Mouse (Mus musculus) MEL (cell line): ENCODE measurements around the gene Olfr800. TPM values are rescaled to one million over a fixed set of nuclear protein-coding genes. Genes with fewer than 3 reads are reported as not detected.

Source experiments
- polyA plus RNA-seq, 2 experiments: library from polyadenylated mRNA; stranded (reverse) in 1 of 2; unstranded in 1 of 2; fragments of >175 nt in 1 of 2; fragments of >200 nt in 1 of 2; gene quantifications; 2 replicates each; pipeline versions ENCODE4 v1.2.1 to v1.2.4; 2012; ENCODE audit warnings: low replicate concordance in 2 of 2, low read depth in 1 of 2; ENCODE audit not compliant: insufficient read length in 2 of 2, insufficient read depth in 1 of 2, missing spikeins in 1 of 2
- total RNA-seq: library from RNA; depleted of rRNA; stranded (reverse); fragments of 300-350 nt; gene quantifications from 2 replicates; pipeline ENCODE4 v1.2.3, GENCODE M21; 2012; rRNA removed

Gene Olfr800
- total and polyA plus RNA-seq, 3 experiments: not detected

Other genes with a start within 250 kb of the Olfr800 start
- gene Olfr786, start 230.4 kb upstream of the Olfr800 start, total RNA-seq: not detected in 2 replicates
- gene Olfr786, start 230.4 kb upstream of the Olfr800 start, polyA plus RNA-seq: not detected
- gene Olfr787, start 195.8 kb upstream of the Olfr800 start, total RNA-seq: not detected in 2 replicates
- not detected for gene Olfr787, start 195.8 kb upstream of the Olfr800 start, polyA plus RNA-seq
- not detected in 2 replicates for gene Olfr788, start 186.7 kb upstream of the Olfr800 start, total RNA-seq
- not detected for gene Olfr788, start 186.7 kb upstream of the Olfr800 start, polyA plus RNA-seq
- not detected in 2 replicates for gene Olfr789, start 172.9 kb upstream of the Olfr800 start, total RNA-seq
- not detected for gene Olfr789, start 172.9 kb upstream of the Olfr800 start, polyA plus RNA-seq
- gene Olfr790, start 159.2 kb upstream of the Olfr800 start, total RNA-seq: not detected in 2 replicates
- not detected for gene Olfr790, start 159.2 kb upstream of the Olfr800 start, polyA plus RNA-seq
- gene Olfr791, start 135.9 kb upstream of the Olfr800 start, total RNA-seq: not detected in 2 replicates
- not detected for gene Olfr791, start 135.9 kb upstream of the Olfr800 start, polyA plus RNA-seq
- not detected in 2 replicates for gene Olfr792, start 118.5 kb upstream of the Olfr800 start, total RNA-seq
- not detected for gene Olfr792, start 118.5 kb upstream of the Olfr800 start, polyA plus RNA-seq
- gene Olfr794, start 90.0 kb upstream of the Olfr800 start, total RNA-seq: not detected in 2 replicates
- gene Olfr794, start 90.0 kb upstream of the Olfr800 start, polyA plus RNA-seq: not detected
- gene Olfr796, start 45.1 kb upstream of the Olfr800 start, total RNA-seq: not detected in 2 replicates
- not detected for gene Olfr796, start 45.1 kb upstream of the Olfr800 start, polyA plus RNA-seq
- not detected in 2 replicates for gene Olfr798, start 29.8 kb upstream of the Olfr800 start, total RNA-seq
- gene Olfr798, start 29.8 kb upstream of the Olfr800 start, polyA plus RNA-seq: not detected
- not detected in 2 replicates for gene Olfr799, start 20.2 kb upstream of the Olfr800 start, total RNA-seq
- gene Olfr799, start 20.2 kb upstream of the Olfr800 start, polyA plus RNA-seq: not detected
- not detected in 2 replicates for gene Olfr801, start 16.2 kb downstream of the Olfr800 start, total RNA-seq
- gene Olfr801, start 16.2 kb downstream of the Olfr800 start, polyA plus RNA-seq: not detected
- not detected in 2 replicates for gene Olfr802, start 30.5 kb downstream of the Olfr800 start, total RNA-seq
- not detected for gene Olfr802, start 30.5 kb downstream of the Olfr800 start, polyA plus RNA-seq
- gene Olfr803, start 36.6 kb downstream of the Olfr800 start, total RNA-seq: not detected in 2 replicates
- gene Olfr803, start 36.6 kb downstream of the Olfr800 start, polyA plus RNA-seq: under 1 TPM in 1 of 2 experiments, not detected in 1; 0.03 TPM
- not detected in 2 replicates for gene Olfr804, start 45.5 kb downstream of the Olfr800 start, total RNA-seq
- gene Olfr804, start 45.5 kb downstream of the Olfr800 start, polyA plus RNA-seq: not detected
- gene Olfr805, start 71.7 kb downstream of the Olfr800 start, total RNA-seq: not detected in 2 replicates
- not detected for gene Olfr805, start 71.7 kb downstream of the Olfr800 start, polyA plus RNA-seq
- not detected in 2 replicates for gene Olfr806, start 84.2 kb downstream of the Olfr800 start, total RNA-seq
- not detected for gene Olfr806, start 84.2 kb downstream of the Olfr800 start, polyA plus RNA-seq
- not detected in 2 replicates for gene Olfr807, start 100.1 kb downstream of the Olfr800 start, total RNA-seq
- gene Olfr807, start 100.1 kb downstream of the Olfr800 start, polyA plus RNA-seq: not detected
- not detected in 2 replicates for gene Olfr808, start 107.8 kb downstream of the Olfr800 start, total RNA-seq
- gene Olfr808, start 107.8 kb downstream of the Olfr800 start, polyA plus RNA-seq: not detected
- not detected in 2 replicates for gene Olfr809, start 116.9 kb downstream of the Olfr800 start, total RNA-seq
- gene Olfr809, start 116.9 kb downstream of the Olfr800 start, polyA plus RNA-seq: not detected
- not detected in 2 replicates for gene Olfr810, start 137.2 kb downstream of the Olfr800 start, total RNA-seq
- gene Olfr810, start 137.2 kb downstream of the Olfr800 start, polyA plus RNA-seq: not detected
- gene Olfr811, start 146.7 kb downstream of the Olfr800 start, total RNA-seq: not detected in 2 replicates
- gene Olfr811, start 146.7 kb downstream of the Olfr800 start, polyA plus RNA-seq: not detected
- not detected in 2 replicates for gene Olfr812, start 188.4 kb downstream of the Olfr800 start, total RNA-seq
- gene Olfr812, start 188.4 kb downstream of the Olfr800 start, polyA plus RNA-seq: not detected
- gene Olfr813, start 197.7 kb downstream of the Olfr800 start, total RNA-seq: not detected in 2 replicates
- gene Olfr813, start 197.7 kb downstream of the Olfr800 start, polyA plus RNA-seq: not detected
- not detected in 2 replicates for gene Olfr814, start 222.2 kb downstream of the Olfr800 start, total RNA-seq
- gene Olfr814, start 222.2 kb downstream of the Olfr800 start, polyA plus RNA-seq: not detected
- gene Olfr815, start 248.2 kb downstream of the Olfr800 start, total RNA-seq: not detected in 2 replicates
- gene Olfr815, start 248.2 kb downstream of the Olfr800 start, polyA plus RNA-seq: not detected